Mouse (Mus musculus) olfactory bulb, adult 2 months (tissue): ENCODE measurements around the gene Spem2. TPM values are rescaled to one million over a fixed set of nuclear protein-coding genes. Genes with fewer than 3 reads are reported as not detected.
"Not testable (repeated sequence)": the region's sequence is repeated elsewhere in the genome, so short reads cannot be mapped to it uniquely, and the experiment has no call there.

Experiments used
- H3K27ac ChIP-seq: fragments of 200-500 bp; 2 replicates; pipeline ENCODE4 v1.5.1; 2012; ENCODE audit warnings: low read depth, low read length; ENCODE audit not compliant: insufficient read depth
- H3K4me1 ChIP-seq: fragments of 200-500 bp; 2 replicates; pipeline ENCODE4 v1.6.1; 2012; ENCODE audit warnings: low read length; ENCODE audit not compliant: control insufficient read depth, insufficient read depth
- H3K4me3 ChIP-seq: fragments of 200-500 bp; 2 replicates; pipeline ENCODE4 v1.5.1; 2012; ENCODE audit warnings: mild to moderate bottlenecking, low read depth, low read length, moderate library complexity; ENCODE audit not compliant: insufficient read depth
- CTCF ChIP-seq: fragments of 200-500 bp; IDR thresholded peaks from 2 replicates; pipeline ENCODE4 v1.5.1; 2012; ENCODE audit warnings: low read depth, mild to moderate bottlenecking, low read length, moderate library complexity; ENCODE audit not compliant: insufficient read depth
- POLR2A ChIP-seq: fragments of 200-500 bp; IDR thresholded peaks from 2 replicates; pipeline ENCODE4 v1.6.1; 2012; ENCODE audit warnings: mild to moderate bottlenecking, low read depth, low read length, moderate library complexity; ENCODE audit not compliant: insufficient read depth
- WGBS: fragments of 180-500 bp; shearing (Covaris S2); methylation state at CpG from one replicate; pipeline ENCODE4 v1.1.7; 2018; 5-methylcytosine and 5-hydroxymethylcytosine counted together
- polyA plus RNA-seq: library from polyadenylated mRNA; stranded (reverse); fragments of >200 nt; gene quantifications from 2 replicates; pipeline ENCODE4 v1.2.4, GENCODE M21; 2012; ENCODE audit warnings: low replicate concordance; ENCODE audit not compliant: missing spikeins, insufficient read depth, insufficient read length

Gene Spem2
- polyA plus RNA-seq, result not detected in 2 replicates

- Histone ChIP-seq H3K4me3 (no peak within 1 kb of the TSS), H3K27ac (no peak within 1 kb of the TSS), H3K4me1 (no peaks in the 10 kb centered on the region)
- TF ChIP-seq CTCF, result no peak
- 80% methylated on average over 2 of the region's 2 CpGs for WGBS
These were observed at the start of gene Spem2 for GRCm38 (mm10) chr11:69818365-69818764. Gene Spem2, minus strand, starts transcription at chr11:69818465.

- TF ChIP-seq POLR2A, result no peak
- no peak for TF ChIP-seq CTCF
- 72% methylated on average over 9 of the region's 9 CpGs for WGBS
- Histone ChIP-seq H3K27ac (no peak overlapping the region), H3K4me1 (no peaks in the 10 kb centered on the region), H3K4me3 (no peak overlapping the region)
These were observed 49.1 kb upstream of the Spem2 start for GRCm38 (mm10) chr11:69867335-69867734.

DNA sequence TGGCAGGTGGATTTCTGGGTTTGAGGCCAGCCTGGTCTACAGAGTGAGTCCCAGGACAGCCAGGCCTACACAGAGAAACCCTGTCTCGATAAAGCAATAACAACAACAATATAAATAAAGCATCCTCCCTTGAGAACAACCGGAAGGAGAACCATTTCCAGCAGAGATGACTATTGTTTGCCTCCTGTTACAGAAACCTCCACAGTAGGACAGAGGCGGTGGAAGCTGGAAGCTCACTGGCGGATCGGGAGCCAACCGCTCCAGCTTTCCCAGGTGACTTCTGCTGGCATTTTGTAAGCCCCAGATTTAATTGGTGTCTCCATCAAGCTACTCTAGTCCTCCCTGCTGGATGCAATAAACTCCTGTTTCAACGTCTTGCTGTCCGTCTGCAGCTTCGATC is 47.3 kb upstream of the Spem2 start:
- no peak overlapping the region for H3K4me3 ChIP-seq
- no peak for TF ChIP-seq CTCF
- TF ChIP-seq POLR2A, result no peak
- H3K4me1 ChIP-seq, result no peaks in the 10 kb centered on the region
- no peak overlapping the region for H3K27ac ChIP-seq
- 81% methylated on average over 9 of the region's 9 CpGs for WGBS

GRCm38 (mm10) chr11:69864138-69864860 is 46.0 kb upstream of the Spem2 start:
- TF ChIP-seq POLR2A, result no peak
- TF ChIP-seq CTCF, result no peak
- H3K4me3 ChIP-seq, result no peak overlapping the region
- no peaks in the 10 kb centered on the region for H3K4me1 ChIP-seq
- 31% methylated on average over 8 of the region's 8 CpGs for WGBS
- H3K27ac ChIP-seq, result no peak overlapping the region

- 84% methylated on average over 3 of the region's 3 CpGs for WGBS
- not testable (repeated sequence) for H3K27ac ChIP-seq, H3K4me3 ChIP-seq, H3K4me1 ChIP-seq
These were observed 45.5 kb upstream of the Spem2 start for GRCm38 (mm10) chr11:69863729-69864128.

DNA sequence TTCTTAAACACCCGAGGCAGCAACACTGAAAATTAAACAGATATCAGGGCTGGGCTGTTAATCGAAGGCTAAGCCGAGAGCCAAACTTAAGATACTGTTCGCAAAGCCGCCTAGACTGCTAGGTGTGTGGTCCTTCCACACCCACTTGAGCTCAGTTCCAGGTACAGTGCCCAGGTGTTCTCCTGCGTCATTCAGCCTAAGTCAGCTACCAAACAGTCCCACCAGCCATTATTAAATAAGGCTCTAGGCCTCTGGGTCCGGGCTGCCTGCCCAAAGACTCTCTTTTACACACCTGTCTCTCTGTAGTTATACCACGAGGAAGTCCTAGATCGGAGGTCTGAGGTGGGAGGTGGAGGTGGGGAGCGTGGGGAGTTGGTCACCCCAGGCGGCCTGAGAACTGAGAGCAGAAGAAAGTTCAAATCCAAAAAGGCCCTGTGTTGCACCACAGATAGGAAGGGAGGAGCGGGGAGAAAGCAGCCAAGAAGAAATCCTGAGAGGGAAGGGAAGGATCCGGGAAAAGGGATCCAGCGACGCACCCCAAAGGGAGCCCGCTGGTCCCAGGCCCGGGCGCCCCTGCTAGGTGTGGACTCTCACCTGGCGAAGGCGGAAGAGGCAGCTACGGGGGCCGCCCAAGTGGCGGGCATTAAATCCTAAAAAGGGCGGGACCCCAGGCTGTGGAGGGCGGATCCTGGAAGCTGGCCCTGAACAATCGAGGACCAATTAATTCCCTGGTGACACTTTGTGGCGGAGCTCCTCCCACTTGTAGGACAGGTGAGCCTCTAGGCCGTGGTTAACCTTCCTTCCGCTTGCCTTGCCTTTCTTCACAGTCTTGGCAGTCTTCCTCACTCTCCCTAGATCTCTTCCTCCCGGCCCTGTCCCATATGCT is 40.1 kb upstream of the Spem2 start, which contains the start of gene Tnk1:
Tnk1 (minus strand) TSS at position 618 of the 886 bp plus-strand sequence.
- 36% methylated on average over 30 of the region's 30 CpGs for WGBS
- H3K27ac ChIP-seq, result no peak within 1 kb of the TSS
- TF ChIP-seq POLR2A (no peak), CTCF (no peak)
- no peak within 1 kb of the TSS for H3K4me3 ChIP-seq
- H3K4me1 ChIP-seq, result no peaks in the 10 kb centered on the region; the same call in 1 of the 2 replicates

GRCm38 (mm10) chr11:69855347-69855746 is 37.1 kb upstream of the Spem2 start:
- Histone ChIP-seq H3K4me3 (no peak overlapping the region), H3K4me1 (no peaks in the 10 kb centered on the region; the same call in 1 of the 2 replicates), H3K27ac (no peak overlapping the region)
- WGBS, result 18% methylated on average over 16 of the region's 16 CpGs
- TF ChIP-seq CTCF, result no peak
- TF ChIP-seq POLR2A, result no peak

DNA sequence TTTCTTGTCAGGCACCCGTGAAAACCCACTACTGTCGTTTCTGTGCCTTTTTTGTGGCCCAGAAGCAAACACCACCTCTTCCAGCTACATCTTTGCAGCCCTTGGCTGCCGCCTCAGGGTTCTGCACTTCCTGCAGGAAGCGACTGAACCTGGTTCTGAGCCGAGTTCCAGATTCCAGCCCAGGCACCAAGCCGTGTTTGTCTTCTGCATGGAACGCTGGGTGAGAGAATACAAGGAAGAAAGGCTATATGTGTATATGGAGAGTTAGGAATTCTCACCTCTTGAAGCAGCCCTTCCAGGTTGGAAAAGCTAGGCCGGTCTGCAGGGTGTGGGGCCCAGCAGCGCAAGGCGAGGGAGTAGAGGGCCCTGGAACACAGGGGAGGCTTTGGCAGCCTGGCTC is 36.4 kb upstream of the Spem2 start:
- 86% methylated on average over 10 of the region's 10 CpGs for WGBS
- Histone ChIP-seq H3K27ac (no peak overlapping the region), H3K4me3 (no peak overlapping the region), H3K4me1 (no peaks in the 10 kb centered on the region; the same call in 1 of the 2 replicates)
- TF ChIP-seq CTCF, result no peak
- TF ChIP-seq POLR2A, result no peak

- no peak overlapping the region for H3K27ac ChIP-seq
- TF ChIP-seq POLR2A (no peak), CTCF (no peak)
- WGBS, result 59% methylated on average over 7 of the region's 7 CpGs
These were observed 35.7 kb upstream of the Spem2 start for GRCm38 (mm10) chr11:69853994-69854393.

More at GRCm38 (mm10) chr11:69853994-69854393, 35.7 kb upstream of the Spem2 start:
- H3K4me3 ChIP-seq, result no peak overlapping the region
- H3K4me1 ChIP-seq, result no peaks in the 10 kb centered on the region; the same call in 1 of the 2 replicates
